Mouse (Mus musculus) midbrain, embryonic 16.5 days (tissue): ENCODE data around the gene Fdx1l. TPM values are rescaled to one million over a fixed set of nuclear protein-coding genes. Genes with fewer than 3 reads are reported as not detected.

ENCODE experiments used
- ATAC-seq: fragments of 200-750 bp; cut with Nextera tagmentation; 2 replicates; pipeline ENCODE4 v1.8.0; 2017; ENCODE audit warnings: moderate TSS enrichment
- H3K27ac ChIP-seq: fragments of 300-500 bp; sonication (generic); 2 replicates; pipeline ENCODE4 v1.5.1; 2014; ENCODE audit warnings: mild to moderate bottlenecking, low read length, mixed read lengths
- H3K27me3 ChIP-seq: fragments of 300-500 bp; sonication (generic); 2 replicates; pipeline ENCODE4 v1.6.1; 2014; ENCODE audit warnings: low read depth, low read length, mixed read lengths; ENCODE audit not compliant: control insufficient read depth, insufficient read depth
- H3K36me3 ChIP-seq: fragments of 300-500 bp; sonication (generic); 2 replicates; pipeline ENCODE4 v1.6.1; 2014; ENCODE audit warnings: mild to moderate bottlenecking, low read length, moderate library complexity, mixed read lengths; ENCODE audit not compliant: control insufficient read depth, insufficient read depth
- H3K4me1 ChIP-seq: fragments of 300-500 bp; sonication (generic); 2 replicates; pipeline ENCODE4 v1.6.1; 2014; ENCODE audit warnings: mild to moderate bottlenecking, low read length, mixed read lengths; ENCODE audit not compliant: control insufficient read depth, insufficient read depth
- H3K4me2 ChIP-seq: fragments of 300-500 bp; sonication (generic); 2 replicates; pipeline ENCODE4 v1.6.1; 2014; ENCODE audit warnings: mild to moderate bottlenecking, low read length, mixed read lengths
- H3K4me3 ChIP-seq: fragments of 300-500 bp; sonication (generic); 2 replicates; pipeline ENCODE4 v1.5.1; 2014; ENCODE audit warnings: low read depth, mild to moderate bottlenecking, low read length, moderate library complexity, mixed read lengths
- H3K9ac ChIP-seq: fragments of 300-500 bp; sonication (generic); 2 replicates; pipeline ENCODE4 v1.6.1; 2014; ENCODE audit warnings: low read depth, low read length, mixed read lengths
- H3K9me3 ChIP-seq: fragments of 300-500 bp; sonication (generic); replicated peaks from 2 replicates; pipeline ENCODE4 v1.6.1; 2014; ENCODE audit warnings: mild to moderate bottlenecking, low read length, mixed read lengths; ENCODE audit not compliant: control insufficient read depth, poor library complexity, severe bottlenecking
- WGBS: fragments of 180-500 bp; shearing (Covaris S2); extraction: QIAGEN DNeasy Blood & Tissue Kit; methylation state at CpG from one replicate; pipeline ENCODE4 v1.1.7; 2014; 5-methylcytosine and 5-hydroxymethylcytosine counted together
- polyA plus RNA-seq: library from polyadenylated mRNA; unstranded; fragments of >200 nt; fragmentation: Nextera tagmentation; extraction: Ambion mirVana; gene quantifications from 2 replicates; pipeline ENCODE4 v1.2.1, GENCODE M21; 2015

The Fdx1l gene
- polyA plus RNA-seq, 1 experiment from 2014 or later = 73.0 TPM

DNA sequence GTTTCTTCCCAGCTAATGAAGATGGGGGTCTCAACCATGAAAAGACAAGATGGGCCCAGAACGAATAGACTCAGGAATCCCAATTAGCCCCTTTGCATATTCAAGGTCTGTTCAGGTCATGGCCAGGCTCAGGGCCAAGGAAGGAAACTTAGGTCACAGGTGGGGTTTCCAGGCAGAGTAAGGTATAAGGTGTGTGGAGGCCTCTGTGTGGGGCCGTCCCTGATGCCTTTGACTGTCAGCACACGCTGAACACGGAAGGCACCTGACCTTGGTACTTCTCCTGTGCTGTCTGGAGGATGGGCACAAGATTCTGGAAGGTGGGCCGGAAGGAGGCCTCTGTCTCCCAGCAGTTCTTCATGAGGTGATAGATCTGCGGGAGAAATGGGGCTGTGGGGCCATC lies 31.4 kb upstream of the Fdx1l start:
- Histone ChIP-seq H3K27ac (no peak overlapping the region), H3K4me3 (no peak overlapping the region), H3K4me1 (no peaks in the 10 kb centered on the region), H3K36me3 (no peaks in the 10 kb centered on the region), H3K9me3 (no peaks in the 10 kb centered on the region), H3K4me2 (no peak overlapping the region), H3K9ac (no peak overlapping the region), H3K27me3 (no peaks in the 10 kb centered on the region)
- 89% methylated on average over 6 of the region's 6 CpGs for WGBS
- no peak for ATAC-seq

DNA sequence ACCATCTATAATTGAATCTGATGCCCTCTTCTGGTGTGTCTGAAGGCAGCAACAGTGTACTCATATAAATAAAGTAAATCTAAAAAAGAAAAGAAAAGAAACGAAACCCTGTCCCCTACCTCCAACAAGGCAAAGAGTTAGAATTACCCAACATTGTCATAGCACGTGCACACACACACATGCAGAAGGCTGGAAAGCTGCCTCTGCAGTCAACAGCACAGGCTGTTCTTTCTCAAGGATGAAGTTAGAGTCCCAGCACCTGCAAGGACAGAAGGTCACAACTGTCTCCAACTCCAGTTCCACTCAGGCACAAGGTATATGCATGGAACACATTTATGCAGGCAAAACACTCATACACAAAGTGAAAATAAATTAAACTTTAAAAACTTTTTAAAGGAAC lies 28.7 kb upstream of the Fdx1l start:
- H3K4me1 ChIP-seq = no peaks in the 10 kb centered on the region
- no peak overlapping the region for H3K27ac ChIP-seq
- H3K4me3 ChIP-seq = no peak overlapping the region
- 87% methylated on average over 2 of the region's 2 CpGs for WGBS
- H3K9ac ChIP-seq = no peak overlapping the region
- H3K36me3 ChIP-seq = no peaks in the 10 kb centered on the region
- ATAC-seq = no peak
- H3K27me3 ChIP-seq = no peaks in the 10 kb centered on the region
- no peaks in the 10 kb centered on the region for H3K9me3 ChIP-seq
- H3K4me2 ChIP-seq = no peak overlapping the region

GRCm38 (mm10) chr9:21100447-21101161 lies 27.2 kb upstream of the Fdx1l start:
- Histone ChIP-seq H3K9ac (no peak overlapping the region; the same call in 1 of the 2 replicates), H3K4me3 (no peak overlapping the region), H3K27ac (no peak overlapping the region), H3K4me1 (no peaks in the 10 kb centered on the region), H3K9me3 (no peaks in the 10 kb centered on the region), H3K27me3 (no peaks in the 10 kb centered on the region), H3K36me3 (no peaks in the 10 kb centered on the region), H3K4me2 (no peak overlapping the region)
- 38% methylated on average over 15 of the region's 15 CpGs for WGBS
- 0 out of 2 replicates have a peak, but pooled peaks have one; percentile 17 for ATAC-seq

DNA sequence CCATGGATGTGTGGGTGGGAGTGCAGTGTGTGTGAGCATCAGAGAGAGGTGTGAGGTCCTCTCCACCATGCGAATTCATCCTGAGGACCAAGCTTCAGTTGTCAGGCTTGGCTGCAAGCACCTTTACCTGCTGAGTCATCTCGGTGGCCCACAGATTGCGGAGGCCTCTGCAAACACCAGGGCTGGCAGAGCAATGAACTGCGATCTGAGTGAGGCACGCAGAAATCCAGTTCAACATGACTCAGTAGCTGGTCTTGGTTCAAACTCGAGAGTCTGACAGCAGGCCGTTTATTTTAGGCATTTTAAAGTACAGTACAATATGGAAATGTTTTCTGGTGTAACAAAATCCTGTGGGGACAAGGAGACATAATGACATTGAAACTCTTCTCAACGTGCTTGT lies 24.4 kb upstream of the Fdx1l start:
- no peak overlapping the region for H3K27ac ChIP-seq
- H3K9ac ChIP-seq = no peak overlapping the region
- no peak overlapping the region for H3K4me2 ChIP-seq
- H3K36me3 ChIP-seq = no peaks in the 10 kb centered on the region
- 89% methylated on average over 8 of the region's 8 CpGs for WGBS
- no peaks in the 10 kb centered on the region for H3K27me3 ChIP-seq
- no peaks in the 10 kb centered on the region for H3K4me1 ChIP-seq
- no peak for ATAC-seq
- H3K4me3 ChIP-seq = no peak overlapping the region
- no peaks in the 10 kb centered on the region for H3K9me3 ChIP-seq

GRCm38 (mm10) chr9:21095958-21096357 lies 22.5 kb upstream of the Fdx1l start:
- H3K4me3 ChIP-seq = no peak overlapping the region
- H3K9ac ChIP-seq = no peak overlapping the region
- H3K9me3 ChIP-seq = no peaks in the 10 kb centered on the region
- 53% methylated on average over 4 of the region's 4 CpGs for WGBS
- no peaks in the 10 kb centered on the region for H3K36me3 ChIP-seq
- H3K4me1 ChIP-seq = peaks cover under 1% of the 10 kb centered on the region; the same call in 1 of the 2 replicates
- ATAC-seq = no peak
- no peak overlapping the region for H3K4me2 ChIP-seq
- no peaks in the 10 kb centered on the region for H3K27me3 ChIP-seq
- no peak overlapping the region for H3K27ac ChIP-seq

DNA sequence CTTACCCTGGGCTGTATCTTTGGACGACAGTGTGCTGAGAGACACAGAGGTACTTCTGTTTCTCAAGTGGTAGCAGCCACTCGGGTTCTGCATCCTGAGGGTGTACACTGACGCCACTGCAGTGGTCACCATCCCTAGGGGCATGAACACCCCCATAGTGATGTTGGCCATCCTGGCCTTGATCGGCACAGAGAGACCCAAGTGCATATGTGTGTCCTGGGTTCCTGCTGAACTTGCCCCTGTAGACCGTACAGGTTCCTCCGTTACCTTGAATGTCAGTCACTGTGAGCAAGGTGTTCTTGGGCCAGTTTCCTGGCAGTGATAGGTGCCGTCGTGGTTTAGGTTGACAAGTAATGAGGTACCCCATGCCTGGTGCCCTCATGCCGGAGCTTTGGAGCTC lies 20.0 kb upstream of the Fdx1l start:
- Histone ChIP-seq H3K9me3 (no peaks in the 10 kb centered on the region), H3K27me3 (no peaks in the 10 kb centered on the region), H3K4me1 (peaks cover 10% of the 10 kb centered on the region), H3K27ac (no peak overlapping the region), H3K4me2 (no peak overlapping the region), H3K36me3 (peaks cover 6% of the 10 kb centered on the region), H3K9ac (no peak overlapping the region), H3K4me3 (no peak overlapping the region)
- ATAC-seq = no peak
- WGBS = 95% methylated on average over 9 of the region's 9 CpGs

- H3K27me3 ChIP-seq = no peaks in the 10 kb centered on the region
- no peaks in the 10 kb centered on the region for H3K9me3 ChIP-seq
- H3K4me3 ChIP-seq = peak within 1 kb of the TSS; percentile 71
- peak; percentile 99 for ATAC-seq
- H3K4me2 ChIP-seq = peak within 1 kb of the TSS; percentile 70
- H3K36me3 ChIP-seq = peaks cover 6% of the 10 kb centered on the region
- H3K4me1 ChIP-seq = peaks cover 10% of the 10 kb centered on the region
- H3K9ac ChIP-seq = peak within 1 kb of the TSS; percentile 81
- H3K27ac ChIP-seq = peak within 1 kb of the TSS; percentile 92
- WGBS = under 1% methylated on average over 54 of the region's 54 CpGs
Measured at GRCm38 (mm10) chr9:21091707-21092320, 18.4 kb upstream of the Fdx1l start, which contains the start of the genes Gm38431 and Raver1. Gm38431 (minus strand) TSS chr9:21091997. Raver1 (minus strand) TSS chr9:21092008.

DNA sequence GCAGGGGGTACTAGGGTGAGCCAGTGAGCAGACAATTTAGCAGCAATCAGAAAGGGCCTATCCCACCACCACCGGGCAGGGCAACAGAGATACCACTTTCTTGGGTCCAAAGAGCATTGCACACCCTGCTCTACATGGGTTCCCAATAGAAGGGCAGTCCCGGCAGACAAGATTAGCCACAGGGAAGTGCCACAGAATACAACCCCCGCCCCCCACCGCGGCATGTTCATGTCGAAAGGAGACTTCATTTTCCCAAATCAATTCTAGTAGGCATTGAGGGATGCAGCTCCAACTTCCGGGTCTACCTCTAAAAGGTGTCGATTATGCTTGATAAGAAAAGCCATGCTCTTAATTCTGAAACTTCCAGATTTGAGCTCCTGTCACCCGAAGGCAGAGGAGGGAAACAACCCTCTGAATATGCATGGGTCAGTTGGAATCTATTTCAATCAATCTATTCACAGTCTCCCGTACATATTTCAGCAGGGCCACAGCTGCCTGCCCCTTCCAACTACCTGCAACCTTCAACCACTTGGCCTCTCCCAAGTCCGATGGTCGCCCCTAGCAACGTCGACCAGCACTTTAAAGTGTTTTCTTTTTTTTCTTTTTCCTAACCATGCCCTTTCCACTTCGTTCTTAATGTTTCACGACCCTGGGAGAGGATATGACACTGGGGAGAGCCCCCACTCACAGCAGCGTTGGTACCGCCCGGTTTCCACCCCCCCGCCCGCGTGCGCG lies 17.7 kb upstream of the Fdx1l start:
- Histone ChIP-seq H3K4me3 (peak overlapping the region; percentile 71), H3K9me3 (no peaks in the 10 kb centered on the region), H3K27me3 (no peaks in the 10 kb centered on the region), H3K4me1 (peaks cover 10% of the 10 kb centered on the region), H3K27ac (peak overlapping the region; percentile 92), H3K4me2 (peak overlapping the region; percentile 70), H3K36me3 (peaks cover 11% of the 10 kb centered on the region), H3K9ac (peak overlapping the region; percentile 81)
- no peak for ATAC-seq
- WGBS = 3% methylated on average over 24 of the region's 24 CpGs

GRCm38 (mm10) chr9:21090537-21090936 lies 17.1 kb upstream of the Fdx1l start:
- peak overlapping the region; percentile 71 for H3K4me3 ChIP-seq
- H3K36me3 ChIP-seq = peaks cover 17% of the 10 kb centered on the region
- H3K9me3 ChIP-seq = no peaks in the 10 kb centered on the region
- no peaks in the 10 kb centered on the region for H3K27me3 ChIP-seq
- no peak for ATAC-seq
- peak overlapping the region; percentile 81 for H3K9ac ChIP-seq
- H3K27ac ChIP-seq = no peak overlapping the region
- 90% methylated on average over 1 of the region's 1 CpGs for WGBS
- H3K4me1 ChIP-seq = peaks cover 10% of the 10 kb centered on the region
- H3K4me2 ChIP-seq = peak overlapping the region; percentile 70
